Comparison of ENCODE assay signal across 8 mouse cellular contexts in genomic region chr8:77629858-77630537, GRCm38 (mm10). TPM values are rescaled to one million over a fixed set of nuclear protein-coding genes. Genes with fewer than 3 reads are reported as not detected.
DNase-seq lines count a peak whose midpoint lies in the region; ATAC-seq and TF ChIP-seq lines count a peak whose summit lies in the region.

No protein-coding gene starts in this region.

- H3K27me3 ChIP-seq in heart, embryonic 12.5 days (replicated peaks): no peaks in the 10 kb centered on the region
- no peaks in the 10 kb centered on the region for H3K27me3 ChIP-seq in kidney, adult 2 months (replicated peaks; ENCODE audit: control insufficient read depth, insufficient read depth, low read length)
- H3K27me3 ChIP-seq in limb, embryonic 11.5 days (ENCODE audit: control insufficient read depth, insufficient read depth, low read length): no peaks in the 10 kb centered on the region

- no peak for TF ChIP-seq POLR2A in kidney, adult 2 months (IDR thresholded peaks at IDR 0.05; ENCODE audit: low read depth, low read length)

- peak; percentile 92 for TF ChIP-seq CTCF in kidney, adult 2 months (conservative IDR thresholded peaks at IDR 0.05; ENCODE audit: insufficient read depth, insufficient read length, low read depth, low read length)

- H3K9me3 ChIP-seq in heart, embryonic 12.5 days (replicated peaks): no peaks in the 10 kb centered on the region
- H3K9me3 ChIP-seq in limb, embryonic 11.5 days (ENCODE audit: control insufficient read depth, low read length): no peaks in the 10 kb centered on the region

- ATAC-seq in heart, embryonic 12.5 days (ENCODE audit: insufficient number of reproducible peaks, low FRiP score): no peak
- ATAC-seq in limb, embryonic 11.5 days (ENCODE audit: insufficient number of reproducible peaks, low FRiP score, low TSS enrichment, low read depth): peak; percentile 51; the same call in 1 of the 2 replicates
- ATAC-seq in monocyte, adult 5-6 weeks (replicated peaks; ENCODE audit: insufficient number of reproducible peaks, low FRiP score, low TSS enrichment, poor library complexity, severe bottlenecking): peak; percentile 66; the same call in 1 of the 2 replicates

- H3K4me1 ChIP-seq in heart, embryonic 12.5 days (replicated peaks): no peaks in the 10 kb centered on the region
- H3K4me1 ChIP-seq in kidney, adult 2 months (ENCODE audit: control insufficient read depth, insufficient read depth, low read length): no peaks in the 10 kb centered on the region
- H3K4me1 ChIP-seq in limb, embryonic 11.5 days (ENCODE audit: control insufficient read depth, insufficient read depth, low read length): 0 out of 2 replicates have a peak, but pooled peaks cover 3% of the 10 kb centered on the region

- no peaks in the 10 kb centered on the region for H3K36me3 ChIP-seq in heart, embryonic 12.5 days
- H3K36me3 ChIP-seq in kidney, adult 2 months (ENCODE audit: control insufficient read depth, insufficient read depth, low read length): no peaks in the 10 kb centered on the region
- H3K36me3 ChIP-seq in limb, embryonic 11.5 days (ENCODE audit: control insufficient read depth, insufficient read depth, low read length): no peaks in the 10 kb centered on the region

- no peak overlapping the region for H3K4me3 ChIP-seq in heart, embryonic 12.5 days
- H3K4me3 ChIP-seq in kidney, adult 2 months (ENCODE audit: insufficient read depth, low read depth, low read length): no peak overlapping the region
- no peak overlapping the region for H3K4me3 ChIP-seq in limb, embryonic 11.5 days (ENCODE audit: low read depth, low read length)

- H3K9ac ChIP-seq in heart, embryonic 12.5 days: no peak overlapping the region
- no peak overlapping the region for H3K9ac ChIP-seq in limb, embryonic 11.5 days (ENCODE audit: low read length)

- WGBS in heart, embryonic 12.5 days: 19% methylated on average over 15 of the region's 15 CpGs
- WGBS in kidney, adult 2 months: 17% methylated on average over 15 of the region's 15 CpGs
- WGBS in limb, embryonic 11.5 days: 19% methylated on average over 15 of the region's 15 CpGs

- DNase-seq in heart, adult 18-20 months: peak; percentile 62 to 90
- peak; percentile 95 for DNase-seq in embryo, embryonic 10.5 days (ENCODE audit: low spot score)
- peak; percentile 69 to 80 for DNase-seq in gastrocnemius, postnatal 4 days (ENCODE audit: low spot score in 2 of 2)
- peak; percentile 77 for DNase-seq in kidney, adult 2 months
- DNase-seq in limb, embryonic 11.5 days (ENCODE audit: low spot score): peak; percentile 96
- peak; percentile 34 to 40 for DNase-seq in spleen, postnatal 36 days (ENCODE audit: low spot score in 2 of 2)

- no peak overlapping the region for H3K4me2 ChIP-seq in heart, embryonic 12.5 days
- H3K4me2 ChIP-seq in limb, embryonic 11.5 days (ENCODE audit: low read depth, severe bottlenecking): no peak overlapping the region

- H3K27ac ChIP-seq in heart, embryonic 12.5 days (ENCODE audit: poor library complexity, severe bottlenecking): no peak overlapping the region
- no peak overlapping the region for H3K27ac ChIP-seq in kidney, adult 2 months (ENCODE audit: insufficient read depth, low read depth, low read length)
- no peak overlapping the region for H3K27ac ChIP-seq in limb, embryonic 11.5 days (replicated peaks; ENCODE audit: low read depth, low read length)

RNA-seq across cellular contexts. Expression of gene Tmem184c, which starts 19.5 kb away (rescaled TPM):
- total RNA-seq in heart, adult 18-20 months (2021): 10 to 100 TPM; 10.9 to 13.2 TPM
- 24.6 and 26.9 TPM in 2 replicates for polyA plus RNA-seq in heart, embryonic 12.5 days (2016; fragmentation: Nextera tagmentation; extraction: Ambion mirVana)
- total RNA-seq in gastrocnemius, postnatal 4 days (2021): 10 to 100 TPM; 13.5 to 14.7 TPM
- 10.0 and 13.2 TPM in 2 replicates for polyA plus RNA-seq in kidney, adult 2 months (2012; rRNA removed)
- 37.7 and 41.7 TPM in 2 replicates for polyA plus RNA-seq in limb, embryonic 11.5 days (2014; fragmentation: Nextera tagmentation; extraction: Ambion mirVana)
- 24.3 to 31.8 TPM (median 24.7 TPM) in 3 replicates for total RNA-seq in monocyte, adult 5-6 weeks (2017)

Comparison
In these comparisons a context has a peak if more than half of its experiments do, and no peak if none do; other contexts are left out.
1. DNase-seq: peak in every context shown above with its lines; median percentile 96 in limb, embryonic 11.5 days; 95 in embryo, embryonic 10.5 days; 77 in kidney, adult 2 months; 76 in heart, adult 18-20 months; 74 in gastrocnemius, postnatal 4 days; 37 in spleen, postnatal 36 days.